Mouse (Mus musculus) neural tube, embryonic 15.5 days (tissue): ENCODE data around the gene Hoxd12. TPM values are rescaled to one million over a fixed set of nuclear protein-coding genes. Genes with fewer than 3 reads are reported as not detected.

Experiments used
- ATAC-seq: fragments of 200-750 bp; cut with Nextera tagmentation; 2 replicates; pipeline ENCODE4 v1.8.0; 2017; ENCODE audit warnings: mild to moderate bottlenecking, moderate TSS enrichment, moderate library complexity; ENCODE audit not compliant: low FRiP score
- H3K27ac ChIP-seq: fragments of 300-500 bp; sonication (generic); replicated peaks from 2 replicates; pipeline ENCODE4 v1.5.1; 2015; ENCODE audit warnings: mild to moderate bottlenecking, inconsistent platforms
- H3K27me3 ChIP-seq: fragments of 300-500 bp; sonication (generic); replicated peaks from 2 replicates; pipeline ENCODE4 v1.6.1; 2015; ENCODE audit warnings: inconsistent platforms
- H3K36me3 ChIP-seq: fragments of 300-500 bp; sonication (generic); 2 replicates; pipeline ENCODE4 v1.6.1; 2015; ENCODE audit warnings: inconsistent platforms
- H3K4me1 ChIP-seq: fragments of 300-500 bp; sonication (generic); 2 replicates; pipeline ENCODE4 v1.6.1; 2015; ENCODE audit warnings: inconsistent platforms
- H3K4me2 ChIP-seq: fragments of 300-500 bp; sonication (generic); 2 replicates; pipeline ENCODE4 v1.6.1; 2015; ENCODE audit warnings: inconsistent platforms, mild to moderate bottlenecking, moderate library complexity
- H3K4me3 ChIP-seq: fragments of 300-500 bp; sonication (generic); replicated peaks from 2 replicates; pipeline ENCODE4 v1.5.1; 2015; ENCODE audit warnings: mild to moderate bottlenecking, inconsistent platforms
- H3K9ac ChIP-seq: fragments of 300-500 bp; sonication (generic); replicated peaks from 2 replicates; pipeline ENCODE4 v1.6.1; 2015; ENCODE audit warnings: mild to moderate bottlenecking, inconsistent platforms
- H3K9me3 ChIP-seq: fragments of 300-500 bp; sonication (generic); replicated peaks from 2 replicates; pipeline ENCODE4 v1.6.1; 2016; ENCODE audit warnings: inconsistent platforms
- WGBS: fragments of 180-500 bp; shearing (Covaris S2); methylation state at CpG from one replicate; pipeline ENCODE4 v1.1.7; 2015; ENCODE audit warnings: mixed read lengths; 5-methylcytosine and 5-hydroxymethylcytosine counted together
- polyA plus RNA-seq: library from polyadenylated mRNA; unstranded; fragments of >200 nt; fragmentation: Nextera tagmentation; extraction: Ambion mirVana; gene quantifications from 2 replicates; pipeline ENCODE4 v1.2.1, GENCODE M21; 2015

Gene Hoxd12
- polyA plus RNA-seq, 1 experiment from 2014 or later, result 0.38 TPM

DNA sequence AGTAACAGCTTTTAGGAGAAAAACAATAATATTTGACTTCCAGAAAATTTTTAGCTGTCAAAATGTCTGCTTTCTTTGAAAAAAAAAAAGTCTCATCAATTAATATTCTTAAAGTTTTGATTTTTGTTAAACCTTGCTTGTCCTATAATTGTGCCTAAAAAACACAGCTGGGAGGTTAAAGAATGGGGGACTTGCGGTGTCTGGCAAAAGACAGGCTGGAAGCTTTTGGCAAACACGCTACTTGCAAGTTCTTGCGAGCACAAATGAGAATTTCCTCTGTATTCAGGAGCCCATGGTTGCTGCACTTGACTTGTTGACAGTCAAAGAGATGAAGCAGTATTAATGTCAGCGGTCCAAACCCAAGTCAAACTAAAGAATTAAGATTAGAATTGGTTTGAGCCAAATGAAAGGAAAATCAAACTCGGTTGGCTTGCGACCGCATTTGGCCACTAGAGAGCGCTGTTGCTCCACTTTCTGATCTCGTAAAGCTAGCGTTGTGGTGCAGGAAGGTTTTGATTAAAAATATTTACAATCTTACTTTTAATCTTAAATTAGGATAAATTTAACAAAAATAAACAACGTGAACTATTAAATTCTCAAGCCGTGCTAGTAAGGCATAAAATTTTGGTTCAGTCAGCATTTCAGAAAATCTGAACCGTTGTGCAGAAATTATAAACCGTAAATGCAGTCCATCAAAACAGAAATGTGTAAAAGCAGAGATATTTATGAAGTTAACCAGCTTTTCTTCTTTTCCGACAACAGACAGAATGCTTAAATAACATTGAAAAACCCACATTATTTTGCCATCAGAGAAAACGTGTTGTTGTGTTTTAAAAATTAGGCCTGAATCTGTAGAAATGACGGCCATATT, 27.4 kb downstream of the Hoxd12 start:
- H3K9ac ChIP-seq, result no peak overlapping the region
- H3K4me1 ChIP-seq, result peaks cover 36% of the 10 kb centered on the region
- peak overlapping the region; percentile 39 for H3K4me2 ChIP-seq
- 0 out of 2 replicates have a peak, but pooled peaks cover 11% of the 10 kb centered on the region for H3K27me3 ChIP-seq
- peak overlapping the region; percentile 43; the same call in 1 of the 2 replicates for H3K27ac ChIP-seq
- ATAC-seq, result no peak
- H3K9me3 ChIP-seq, result no peaks in the 10 kb centered on the region
- H3K36me3 ChIP-seq, result no peaks in the 10 kb centered on the region
- no peak overlapping the region for H3K4me3 ChIP-seq
- WGBS, result 10% methylated on average over 17 of the region's 17 CpGs

DNA sequence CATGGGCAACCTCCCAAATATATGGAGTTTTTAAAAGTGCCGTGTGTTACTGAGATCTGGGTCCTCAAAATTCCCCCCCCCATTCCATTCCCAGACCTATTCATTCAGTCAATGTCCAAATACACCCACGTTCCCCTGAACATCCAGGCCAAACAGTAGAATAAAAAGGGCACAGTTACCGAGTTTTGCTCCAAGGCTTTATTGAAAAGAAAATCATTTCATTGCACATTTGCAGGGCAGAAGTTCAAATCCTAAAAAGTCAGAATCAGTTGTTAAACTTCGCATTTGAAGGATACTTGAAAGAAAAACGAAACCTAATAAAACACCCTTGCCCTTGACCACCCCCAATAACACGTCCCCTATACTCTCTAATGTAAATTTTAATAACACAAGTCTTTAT, 28.0 kb downstream of the Hoxd12 start:
- no peak overlapping the region for H3K4me3 ChIP-seq
- H3K9me3 ChIP-seq, result no peaks in the 10 kb centered on the region
- ATAC-seq, result no peak
- peaks cover 37% of the 10 kb centered on the region for H3K4me1 ChIP-seq
- 36% methylated on average over 6 of the region's 6 CpGs for WGBS
- 0 out of 2 replicates have a peak, but pooled peaks cover 11% of the 10 kb centered on the region for H3K27me3 ChIP-seq
- H3K4me2 ChIP-seq, result peak overlapping the region; percentile 60; the same call in 1 of the 2 replicates
- no peaks in the 10 kb centered on the region for H3K36me3 ChIP-seq
- H3K27ac ChIP-seq, result no peak overlapping the region
- H3K9ac ChIP-seq, result no peak overlapping the region

DNA sequence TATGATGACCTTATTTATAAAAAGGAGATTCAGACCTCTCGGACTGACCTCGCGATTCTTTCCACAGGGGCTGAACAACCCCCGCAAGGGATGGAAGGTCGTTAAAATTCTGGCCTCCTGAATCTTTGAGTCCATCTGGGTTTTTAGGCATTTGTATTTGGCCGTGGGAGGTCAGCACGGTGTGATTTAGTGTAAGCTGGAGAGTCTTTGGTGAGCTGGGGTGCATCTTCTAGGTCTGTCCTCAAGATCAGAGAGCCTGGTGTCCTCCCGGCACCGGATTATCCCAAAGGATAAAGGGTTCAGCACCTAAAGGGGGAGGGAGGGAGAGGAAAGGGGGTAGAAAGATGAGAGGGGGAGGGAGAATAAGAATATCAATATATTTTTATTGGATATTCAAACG, 28.5 kb downstream of the Hoxd12 start:
- ATAC-seq, result no peak
- Histone ChIP-seq H3K4me1 (peaks cover 40% of the 10 kb centered on the region), H3K27me3 (0 out of 2 replicates have a peak, but pooled peaks cover 11% of the 10 kb centered on the region), H3K4me3 (peak overlapping the region; percentile 70), H3K9ac (peak overlapping the region; percentile 91), H3K27ac (peak overlapping the region; percentile 99), H3K36me3 (no peaks in the 10 kb centered on the region), H3K9me3 (no peaks in the 10 kb centered on the region), H3K4me2 (peak overlapping the region; percentile 60)
- WGBS, result 19% methylated on average over 10 of the region's 10 CpGs

DNA sequence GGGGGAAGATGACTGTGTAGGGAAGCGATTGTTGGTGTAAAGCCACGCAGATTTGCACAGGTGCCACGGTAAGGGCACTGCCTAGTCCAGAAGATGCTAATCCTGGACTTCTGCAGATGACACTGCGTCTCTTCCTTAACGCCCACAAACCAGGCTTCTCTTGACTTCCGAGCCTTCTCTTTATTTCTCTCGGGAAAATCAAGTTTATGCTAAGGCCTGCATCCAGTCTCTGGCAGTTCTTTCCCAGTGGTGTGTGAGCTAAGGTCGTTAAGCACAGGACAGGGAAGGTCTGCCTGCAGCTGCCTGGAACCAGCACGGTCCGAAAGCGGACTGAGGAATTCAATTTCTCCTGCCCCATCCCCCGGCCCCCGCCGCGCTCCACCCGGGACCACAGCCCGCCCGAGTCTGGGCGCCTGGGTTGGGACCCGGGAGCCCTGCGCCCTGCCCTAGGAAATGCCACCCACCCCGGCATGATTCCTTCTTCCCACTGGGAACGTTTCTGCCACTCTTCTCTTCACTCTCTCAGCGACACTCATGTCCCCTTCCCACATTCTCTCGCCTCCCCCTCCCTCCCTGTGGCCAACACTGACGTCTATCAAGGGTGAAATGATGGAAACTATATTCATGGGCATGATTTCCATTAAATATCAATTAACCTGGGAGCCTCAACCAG, 29.0 kb downstream of the Hoxd12 start:
- peak overlapping the region; percentile 60 for H3K4me2 ChIP-seq
- H3K36me3 ChIP-seq, result no peaks in the 10 kb centered on the region
- 5% methylated on average over 24 of the region's 26 CpGs for WGBS
- H3K9me3 ChIP-seq, result no peaks in the 10 kb centered on the region
- H3K27ac ChIP-seq, result peak overlapping the region; percentile 99
- peak overlapping the region; percentile 91 for H3K9ac ChIP-seq
- H3K4me3 ChIP-seq, result peak overlapping the region; percentile 70
- peaks cover 46% of the 10 kb centered on the region for H3K4me1 ChIP-seq
- H3K27me3 ChIP-seq, result 0 out of 2 replicates have a peak, but pooled peaks cover 11% of the 10 kb centered on the region
- no peak for ATAC-seq

DNA sequence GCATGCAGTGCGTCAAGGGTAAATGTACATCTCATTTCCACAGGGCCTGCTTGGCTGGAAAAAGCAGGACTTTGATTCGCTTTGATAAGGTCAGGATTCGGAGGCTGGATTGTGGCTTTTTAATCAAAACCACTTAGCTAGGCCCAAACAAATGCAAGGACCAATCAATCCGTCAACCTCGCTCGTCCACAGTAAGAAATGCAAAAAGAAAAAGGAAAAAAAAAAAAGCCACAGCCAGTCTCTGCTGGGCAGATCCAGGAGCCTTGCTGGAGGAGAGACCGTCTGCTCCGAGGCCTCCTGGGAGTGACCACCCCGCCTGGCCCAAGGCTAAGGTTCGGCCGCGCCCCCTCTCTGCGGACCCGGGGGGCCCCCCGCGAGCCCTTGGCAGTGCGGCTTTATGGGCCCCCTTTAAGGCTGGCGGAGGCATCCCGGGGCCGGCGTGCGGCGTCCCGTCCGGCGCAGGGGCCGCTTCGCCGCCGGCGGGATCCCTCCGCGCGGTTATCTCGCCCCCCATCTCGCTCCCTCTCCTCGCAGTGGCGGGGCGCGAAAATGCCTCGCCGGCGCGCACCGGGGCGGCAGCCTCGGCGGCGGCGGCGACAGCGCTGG, 29.7 kb downstream of the Hoxd12 start, which contains the start of gene Hoxd8:
Hoxd8 (plus strand) TSS at position 223 of the 606 bp plus-strand sequence.
- WGBS, result 2% methylated on average over 47 of the region's 52 CpGs
- peak; percentile 58 for ATAC-seq

DNA sequence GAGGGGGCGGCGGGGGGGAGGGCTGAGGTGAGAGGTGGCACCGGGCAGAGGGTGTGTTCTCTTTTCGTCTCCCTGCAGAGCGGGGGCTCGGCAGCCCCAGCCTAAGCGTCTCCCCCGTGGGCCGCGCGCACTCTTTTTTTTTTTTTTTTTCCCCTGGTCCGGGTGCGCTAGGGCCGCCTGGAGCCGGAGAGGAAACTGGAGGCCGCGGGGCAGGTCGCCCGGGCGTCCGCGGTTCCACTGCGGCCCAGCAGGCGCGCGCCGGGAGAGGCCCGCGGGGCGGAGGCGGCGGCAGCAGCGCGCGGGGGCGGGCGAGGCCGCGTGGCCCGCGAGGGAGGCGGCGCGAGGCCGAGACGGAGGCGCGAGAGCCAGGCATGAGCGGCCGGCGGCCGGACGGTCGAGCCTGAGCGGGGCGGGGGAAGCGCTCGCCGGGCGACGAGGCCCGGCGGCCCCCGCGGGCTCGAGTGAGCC, 30.2 kb downstream of the Hoxd12 start:
- Histone ChIP-seq H3K36me3 (no peaks in the 10 kb centered on the region), H3K4me2 (peak overlapping the region; percentile 60), H3K4me3 (peak overlapping the region; percentile 70), H3K27me3 (0 out of 2 replicates have a peak, but pooled peaks cover 11% of the 10 kb centered on the region), H3K27ac (peak overlapping the region; percentile 99), H3K4me1 (peaks cover 52% of the 10 kb centered on the region), H3K9me3 (no peaks in the 10 kb centered on the region), H3K9ac (peak overlapping the region; percentile 91)
- peak; percentile 43 for ATAC-seq
- 0% methylated on average over 39 of the region's 66 CpGs for WGBS

More for the DNA sequence above, 29.7 kb downstream of the Hoxd12 start, which contains the start of gene Hoxd8:
- Histone ChIP-seq H3K27me3 (0 out of 2 replicates have a peak, but pooled peaks cover 11% of the 10 kb centered on the region), H3K4me2 (peak within 1 kb of the TSS; percentile 60), H3K27ac (peak within 1 kb of the TSS; percentile 99), H3K4me3 (peak within 1 kb of the TSS; percentile 70), H3K9me3 (no peaks in the 10 kb centered on the region), H3K36me3 (no peaks in the 10 kb centered on the region), H3K4me1 (peaks cover 52% of the 10 kb centered on the region), H3K9ac (peak within 1 kb of the TSS; percentile 91)

DNA sequence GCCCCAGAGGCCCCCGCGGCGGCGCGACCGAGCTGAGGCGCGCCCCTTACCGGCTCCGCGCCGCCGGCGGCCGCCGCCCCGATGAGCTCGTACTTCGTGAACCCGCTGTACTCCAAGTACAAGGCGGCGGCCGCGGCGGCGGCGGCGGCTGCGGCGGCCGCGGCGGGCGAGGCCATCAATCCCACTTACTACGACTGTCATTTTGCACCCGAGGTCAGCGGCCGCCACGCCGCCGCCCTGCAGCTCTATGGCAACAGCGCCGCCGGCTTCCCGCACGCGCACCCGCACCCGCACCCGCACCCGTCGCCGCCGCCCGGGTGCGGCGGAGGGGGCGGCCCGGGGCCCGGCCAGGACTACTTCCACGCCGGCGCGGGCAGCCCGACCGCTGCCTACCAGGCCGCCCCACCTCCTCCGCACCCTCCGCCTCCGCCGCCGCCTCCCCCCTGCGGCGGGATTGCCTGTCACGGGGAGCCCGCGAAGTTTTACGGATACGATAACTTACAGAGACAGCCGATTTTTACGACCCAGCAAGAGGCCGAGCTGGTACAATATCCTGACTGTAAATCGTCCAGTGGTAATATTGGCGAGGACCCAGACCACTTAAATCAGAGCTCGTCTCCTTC, 30.8 kb downstream of the Hoxd12 start:
- H3K27ac ChIP-seq, result peak overlapping the region; percentile 99
- peak; percentile 65 for ATAC-seq
- H3K9ac ChIP-seq, result peak overlapping the region; percentile 91
- peaks cover 52% of the 10 kb centered on the region for H3K4me1 ChIP-seq
- H3K36me3 ChIP-seq, result no peaks in the 10 kb centered on the region
- 0 out of 2 replicates have a peak, but pooled peaks cover 7% of the 10 kb centered on the region for H3K27me3 ChIP-seq
- H3K4me3 ChIP-seq, result peak overlapping the region; percentile 70
- H3K4me2 ChIP-seq, result peak overlapping the region; percentile 60
- WGBS, result 1% methylated on average over 62 of the region's 85 CpGs
- no peaks in the 10 kb centered on the region for H3K9me3 ChIP-seq

DNA sequence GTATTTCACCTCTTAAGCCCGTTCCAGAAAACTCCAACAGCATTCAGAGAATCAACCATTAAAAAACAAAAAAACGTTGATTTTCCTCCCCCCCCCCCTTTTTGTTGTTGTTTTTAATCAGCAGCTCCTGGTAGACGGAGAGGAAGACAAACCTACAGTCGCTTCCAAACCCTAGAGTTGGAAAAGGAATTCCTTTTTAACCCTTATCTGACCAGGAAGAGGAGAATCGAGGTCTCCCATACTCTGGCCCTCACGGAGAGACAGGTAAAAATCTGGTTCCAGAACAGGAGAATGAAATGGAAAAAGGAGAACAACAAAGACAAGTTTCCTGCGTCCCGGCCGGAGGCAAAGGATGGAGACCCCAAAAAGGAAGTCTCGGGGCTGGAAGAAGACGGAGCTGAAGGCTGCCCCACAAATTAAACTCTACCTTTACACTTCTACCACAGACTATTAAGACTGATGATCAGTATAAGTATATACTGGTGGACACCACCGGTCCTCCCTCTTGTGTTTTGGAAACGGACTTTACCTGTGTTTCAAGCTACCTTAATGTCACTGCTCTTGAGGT, 31.7 kb downstream of the Hoxd12 start:
- H3K27me3 ChIP-seq, result no peaks in the 10 kb centered on the region
- H3K27ac ChIP-seq, result peak overlapping the region; percentile 99
- H3K36me3 ChIP-seq, result no peaks in the 10 kb centered on the region
- H3K4me3 ChIP-seq, result peak overlapping the region; percentile 70
- ATAC-seq, result no peak
- WGBS, result 2% methylated on average over 13 of the region's 13 CpGs
- no peaks in the 10 kb centered on the region for H3K9me3 ChIP-seq
- H3K4me2 ChIP-seq, result peak overlapping the region; percentile 60
- H3K9ac ChIP-seq, result peak overlapping the region; percentile 91
- H3K4me1 ChIP-seq, result peaks cover 52% of the 10 kb centered on the region

DNA sequence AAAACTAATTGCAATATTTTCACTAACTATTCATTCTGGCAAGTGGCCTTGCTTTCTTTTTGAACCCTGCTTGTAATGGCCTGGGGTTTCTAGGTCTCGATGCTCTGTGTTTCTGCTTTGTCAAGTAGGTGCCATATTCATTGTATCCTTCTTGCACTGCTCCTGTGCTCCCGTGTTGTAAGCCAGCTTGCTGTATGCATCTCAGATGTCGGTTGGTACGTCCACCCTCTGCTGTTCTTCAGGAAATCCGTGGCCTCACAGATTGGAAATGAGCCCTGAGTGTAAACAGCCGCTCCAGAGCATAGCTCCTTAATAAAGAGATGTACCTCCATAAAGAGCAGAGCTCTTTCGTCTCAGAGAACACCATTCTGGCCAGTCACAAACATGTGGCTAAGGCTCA, 32.8 kb downstream of the Hoxd12 start:
- H3K9ac ChIP-seq, result peak overlapping the region; percentile 44
- no peak for ATAC-seq
- no peaks in the 10 kb centered on the region for H3K27me3 ChIP-seq
- H3K4me1 ChIP-seq, result peaks cover 52% of the 10 kb centered on the region
- peak overlapping the region; percentile 73 for H3K27ac ChIP-seq
- no peaks in the 10 kb centered on the region for H3K36me3 ChIP-seq
- 10% methylated on average over 7 of the region's 7 CpGs for WGBS
- peak overlapping the region; percentile 60 for H3K4me2 ChIP-seq
- no peaks in the 10 kb centered on the region for H3K9me3 ChIP-seq
- peak overlapping the region; percentile 34 for H3K4me3 ChIP-seq

DNA sequence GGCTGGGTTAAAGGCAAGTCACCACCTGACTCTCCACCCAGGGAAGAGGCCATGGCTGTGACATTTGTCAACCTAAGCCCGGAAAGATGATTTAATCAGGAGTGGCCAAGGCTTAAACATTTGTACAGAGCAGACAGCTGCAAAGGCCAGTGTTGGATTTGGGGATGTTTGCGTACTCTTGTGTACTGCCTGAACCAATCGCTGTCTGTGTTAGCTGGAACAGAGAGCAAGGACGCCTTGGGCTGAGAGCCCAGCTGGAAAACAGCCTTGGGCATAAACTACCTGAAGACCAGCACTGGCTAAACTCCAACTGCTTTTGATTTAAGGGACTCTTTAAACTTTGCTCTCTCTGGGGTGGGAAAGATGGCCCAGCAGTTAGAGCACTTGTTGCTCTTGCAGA, 33.9 kb downstream of the Hoxd12 start:
- H3K4me2 ChIP-seq, result peak overlapping the region; percentile 60
- H3K4me3 ChIP-seq, result peak overlapping the region; percentile 21

More for the DNA sequence above, 33.9 kb downstream of the Hoxd12 start:
- no peak for ATAC-seq
- H3K4me1 ChIP-seq, result peaks cover 47% of the 10 kb centered on the region
- WGBS, result 18% methylated on average over 4 of the region's 4 CpGs
- no peaks in the 10 kb centered on the region for H3K27me3 ChIP-seq
- H3K27ac ChIP-seq, result peak overlapping the region; percentile 99
- H3K36me3 ChIP-seq, result no peaks in the 10 kb centered on the region
- no peaks in the 10 kb centered on the region for H3K9me3 ChIP-seq
- peak overlapping the region; percentile 26; the same call in 1 of the 2 replicates for H3K9ac ChIP-seq
